Mouse (Mus musculus) CD4-positive helper T cell, adult 2 months (primary cell): ENCODE measurements around the gene Twistnb.
A peak's percentile ranks its signal among the peaks of the same experiment; 100 is the strongest.

Source experiments
- DNase-seq: peaks from one replicate; pipeline ENCODE4 v3.0.0-alpha.2; 2012; ENCODE audit warnings: low read depth, missing footprints, low spot score

The Twistnb gene

DNA sequence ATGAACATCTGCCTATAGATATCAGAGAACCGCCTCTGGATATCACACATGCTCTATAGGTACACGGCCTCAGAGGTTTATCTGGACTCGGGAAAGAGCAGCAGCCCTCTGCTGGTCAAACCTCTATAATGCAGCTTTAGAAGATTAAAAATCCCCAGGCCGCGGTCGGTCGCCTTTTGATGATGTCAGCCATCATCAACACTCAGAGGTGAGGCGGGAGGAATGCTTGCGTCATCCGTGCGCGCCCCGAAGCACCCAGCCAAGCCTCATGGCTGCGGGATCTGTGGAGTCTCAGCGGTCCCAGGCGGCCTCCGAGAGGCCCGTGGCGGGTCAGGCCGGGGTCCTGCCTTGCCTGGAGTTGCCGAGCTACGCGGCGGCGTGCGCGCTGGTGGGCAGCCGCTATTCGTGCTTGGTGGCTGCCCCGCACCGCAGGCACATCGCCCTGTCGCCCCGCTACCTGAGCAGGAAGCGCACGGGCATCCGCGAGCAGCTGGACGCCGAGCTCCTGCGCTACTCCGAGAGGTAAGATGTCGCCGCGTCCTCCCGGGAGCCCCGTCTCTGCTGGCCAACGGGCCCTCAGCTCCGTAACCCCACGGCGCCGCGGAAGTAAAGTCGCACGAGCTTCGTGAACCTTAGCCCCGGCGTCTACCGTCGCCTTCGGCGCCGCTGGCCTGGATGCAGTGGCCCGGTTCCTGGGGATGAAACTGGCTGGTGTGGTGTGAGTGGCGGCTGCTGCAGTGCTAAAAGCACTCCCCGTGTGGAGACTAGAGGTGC lies at the start of gene Twistnb:
Gene Twistnb, plus strand, starts transcription at position 249 of the 774 bp plus-strand sequence.
- peak; percentile 97 for DNase-seq

DNA sequence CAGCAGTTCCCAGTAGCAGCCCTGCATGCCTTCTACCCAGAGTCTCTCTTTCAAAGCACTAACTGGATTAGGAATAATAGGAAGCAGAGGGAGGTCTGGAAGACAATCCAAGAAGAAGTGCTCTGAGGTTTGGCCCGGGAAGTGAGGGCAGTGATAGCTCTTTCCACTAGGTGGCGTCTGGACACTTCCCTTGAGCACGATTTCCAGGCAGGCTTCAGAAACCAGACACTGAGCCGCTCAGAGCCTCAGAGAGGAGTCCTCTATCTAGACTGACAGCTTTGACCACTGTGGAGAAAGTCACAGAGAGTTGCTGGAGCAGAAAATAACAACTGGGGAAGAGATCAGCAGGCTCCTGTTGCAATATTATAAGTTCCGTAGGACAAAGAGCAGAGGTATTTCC lies 40.6 kb upstream of the Twistnb start:
- peak; percentile 54 for DNase-seq

- no peak for DNase-seq
Observed at GRCm38 (mm10) chr12:33390844-33391560, 38.4 kb upstream of the Twistnb start.

DNA sequence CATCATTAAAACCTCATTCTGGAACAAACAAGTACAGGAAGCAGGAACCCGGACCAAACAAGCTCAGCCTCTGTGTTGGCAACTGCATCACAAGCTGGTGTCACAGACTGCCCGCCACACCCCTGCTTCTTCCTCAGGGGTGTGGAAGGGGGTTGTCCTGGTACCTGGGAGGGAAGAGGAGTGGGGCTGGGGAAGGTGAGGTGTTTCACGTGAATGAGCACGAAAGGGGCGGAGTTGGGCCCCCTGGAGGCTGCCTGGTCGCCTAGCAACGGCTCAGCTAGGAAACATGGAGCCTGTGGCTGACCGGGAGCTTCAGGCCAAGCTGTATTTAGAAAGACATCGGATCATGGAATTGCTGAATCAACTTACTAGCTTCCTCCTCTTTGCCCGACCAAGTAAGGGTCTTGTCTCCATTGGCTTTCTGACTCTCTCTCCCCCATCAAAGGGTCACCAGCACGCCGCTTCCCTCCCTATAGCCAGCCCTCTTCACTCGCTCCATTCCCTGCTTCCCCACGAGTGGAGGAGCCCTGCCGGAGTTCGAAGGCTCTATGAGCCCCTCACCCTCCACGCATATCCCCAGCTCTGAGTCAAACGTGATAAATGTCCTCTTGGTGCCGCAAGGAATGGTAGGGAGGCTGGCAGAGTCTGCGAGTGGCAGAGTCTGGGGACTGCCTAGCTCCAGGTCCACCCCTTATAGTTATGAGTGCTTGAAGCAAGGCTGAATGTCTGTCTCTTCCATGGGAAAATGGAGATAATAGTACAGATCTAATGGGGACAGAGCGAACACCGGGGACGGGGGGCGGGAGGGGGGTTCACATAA lies 34.4 kb upstream of the Twistnb start, which contains the start of gene Efcab10:
Gene Efcab10, plus strand, starts transcription at position 51 of the 820 bp plus-strand sequence.
- no peak for DNase-seq

GRCm38 (mm10) chr12:33403265-33403693 lies 26.2 kb upstream of the Twistnb start:
- DNase-seq, result no peak

GRCm38 (mm10) chr12:33404996-33405395 lies 24.4 kb upstream of the Twistnb start:
- DNase-seq, result no peak

DNA sequence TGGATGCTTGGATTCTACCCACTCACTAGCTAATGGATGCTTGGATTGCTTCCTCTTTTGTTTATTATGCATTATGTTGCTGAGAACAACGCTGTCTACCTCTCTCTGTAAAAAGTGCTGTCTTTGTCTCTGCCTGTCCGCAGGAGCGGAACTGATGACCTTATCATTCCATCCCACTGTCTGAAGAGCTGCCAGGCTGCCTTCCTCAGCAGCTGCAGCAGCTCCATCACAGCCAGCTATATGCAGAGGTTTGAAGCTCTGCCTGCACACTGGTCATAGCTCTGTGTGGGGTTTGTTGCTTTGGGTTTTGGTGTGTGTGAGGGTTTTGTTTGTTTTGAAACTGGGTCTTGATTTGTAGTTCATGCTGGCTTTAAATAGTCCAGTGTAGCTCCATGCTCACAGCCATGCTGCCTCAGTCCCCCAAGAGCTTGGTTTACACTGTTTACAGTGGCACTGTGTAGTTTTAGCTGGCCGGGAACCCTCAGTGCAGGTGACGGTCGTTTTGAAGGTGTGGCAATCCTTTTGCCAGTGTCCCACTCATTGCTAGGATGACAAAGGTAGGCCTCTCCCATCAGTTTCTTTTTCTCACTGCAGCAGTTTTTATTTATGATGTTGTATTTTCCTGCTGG lies 23.9 kb upstream of the Twistnb start:
- no peak for DNase-seq

DNA sequence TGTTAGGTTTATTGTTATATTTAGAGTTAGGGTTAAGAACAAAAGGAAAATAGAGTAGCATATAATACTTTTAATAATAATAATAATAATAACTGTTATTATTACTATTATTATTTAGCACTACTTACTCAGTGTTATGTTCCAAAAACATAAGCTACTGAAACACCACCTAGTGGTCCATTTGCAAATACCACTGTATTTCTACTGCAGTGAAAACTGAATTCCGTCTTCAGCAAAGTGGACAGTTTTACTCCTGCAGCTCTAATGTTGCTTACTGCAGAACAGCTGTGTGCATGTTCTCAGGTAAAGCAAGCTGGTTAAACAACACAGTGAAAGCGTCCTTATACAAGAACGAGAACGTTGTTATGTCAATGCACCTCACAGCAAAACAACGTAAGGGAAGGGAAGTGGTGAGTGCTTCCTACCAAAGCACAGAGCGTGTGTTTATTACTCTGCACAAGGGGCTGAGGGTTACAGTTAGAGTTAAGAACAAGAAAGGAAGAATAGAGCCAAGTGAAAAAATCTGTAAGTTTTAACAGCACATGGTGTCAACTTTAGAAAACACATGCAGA lies 17.8 kb upstream of the Twistnb start:
- DNase-seq, result peak; percentile 14

GRCm38 (mm10) chr12:33424329-33424728 lies 5.1 kb upstream of the Twistnb start:
- DNase-seq, result peak; percentile 55

DNA sequence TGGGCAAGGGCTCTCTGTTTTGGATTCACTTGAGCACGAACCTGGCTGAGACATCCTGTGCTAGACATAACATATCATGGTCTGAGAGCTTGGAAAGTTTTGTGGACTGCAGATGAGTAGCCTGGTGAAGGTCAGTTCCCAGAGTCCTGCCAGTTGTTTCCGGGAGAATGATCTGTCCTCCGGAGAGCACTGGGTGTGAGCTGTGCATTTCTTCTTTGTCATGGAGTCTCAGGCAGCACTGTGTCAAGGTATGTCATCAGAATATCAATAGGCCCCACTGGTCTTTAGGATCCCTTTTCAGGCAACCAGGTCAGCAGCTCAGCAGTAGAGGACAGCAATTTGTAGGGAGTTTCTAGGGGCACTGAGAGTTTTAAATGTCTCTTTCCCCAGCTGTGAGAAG lies 2.1 kb upstream of the Twistnb start:
- no peak for DNase-seq

DNA sequence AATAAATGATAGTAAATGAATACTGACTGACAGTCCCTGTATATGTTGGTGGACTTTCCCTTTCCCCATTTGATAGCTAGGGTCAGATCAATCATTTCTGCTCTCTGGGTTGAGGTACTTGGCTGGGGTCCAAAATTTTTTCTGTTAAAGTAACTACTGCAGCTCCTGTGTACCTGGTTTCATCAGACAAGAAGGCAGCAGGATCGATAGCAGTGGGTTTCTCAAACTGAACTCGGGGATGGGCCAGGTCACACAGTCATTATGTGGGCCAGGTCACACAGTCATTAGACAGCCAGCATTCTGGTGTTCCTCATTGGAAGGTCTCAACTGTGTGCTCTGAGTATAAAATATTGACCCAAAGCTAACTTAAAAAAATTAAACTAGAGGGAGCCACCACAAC lies 1.7 kb upstream of the Twistnb start:
- DNase-seq, result no peak

GRCm38 (mm10) chr12:33433812-33434211 lies 4.4 kb downstream of the Twistnb start:
- peak; percentile 65 for DNase-seq

DNA sequence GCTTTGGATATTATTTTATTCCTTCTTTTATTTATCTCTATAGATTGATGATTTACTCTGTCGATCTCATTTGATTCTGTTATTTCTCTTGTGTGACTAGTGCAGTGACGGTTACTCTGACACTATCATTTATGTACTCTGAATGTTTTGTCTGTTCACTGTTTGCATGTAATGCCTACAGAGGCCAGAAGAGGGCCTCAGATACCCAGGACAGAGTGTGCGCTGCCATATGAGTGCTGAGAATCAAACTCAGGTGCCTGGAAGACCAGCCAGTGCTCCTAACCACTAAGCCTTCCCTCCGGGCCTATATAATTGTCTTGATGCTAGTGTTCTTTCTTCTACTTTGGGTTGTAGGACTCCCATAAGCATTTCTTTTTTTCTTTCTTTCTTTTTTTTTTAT lies 5.3 kb downstream of the Twistnb start:
- peak; percentile 50 for DNase-seq

DNA sequence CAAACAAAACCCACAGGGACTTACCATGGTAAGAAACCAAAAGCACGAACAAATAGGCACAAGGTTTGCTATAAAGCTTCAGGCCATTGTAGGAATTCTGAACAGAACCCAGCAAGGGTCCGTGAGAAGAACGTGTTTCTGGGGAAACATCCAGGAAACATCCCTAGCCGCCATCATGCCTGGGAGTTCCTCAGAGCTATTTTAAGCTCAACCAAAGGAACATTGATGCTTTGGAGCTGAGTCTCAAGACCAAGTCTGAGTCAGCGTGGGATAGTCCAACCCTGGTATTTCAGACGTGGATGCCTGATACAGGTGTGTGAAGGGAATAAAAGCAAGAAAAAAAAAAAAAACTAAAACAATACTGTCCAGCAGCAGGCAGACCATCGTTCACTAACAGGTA lies 26.0 kb downstream of the Twistnb start:
- DNase-seq, result no peak

GRCm38 (mm10) chr12:33456242-33456641 lies 26.8 kb downstream of the Twistnb start:
- DNase-seq, result no peak

GRCm38 (mm10) chr12:33480975-33481374 lies 51.5 kb downstream of the Twistnb start:
- DNase-seq, result no peak

GRCm38 (mm10) chr12:33482931-33483330 lies 53.5 kb downstream of the Twistnb start:
- no peak for DNase-seq
